Mouse (Mus musculus): ENCODE results near the gene 5730596B20Rik.

The 5730596B20Rik gene

GRCm38 (mm10) chr6:52200073-52200750 is 22.9 kb downstream of the 5730596B20Rik start:
- no peak for DNase-seq (ENCODE audit: low spot score)

GRCm38 (mm10) chr6:52200751-52201250 is 23.5 kb downstream of the 5730596B20Rik start:
- no peak for DNase-seq (ENCODE audit: low spot score)

- DNase-seq (ENCODE audit: low spot score): no peak
These were observed 24.0 kb downstream of the 5730596B20Rik start for GRCm38 (mm10) chr6:52201269-52201668.

GRCm38 (mm10) chr6:52202362-52203120 is 25.2 kb downstream of the 5730596B20Rik start:
- DNase-seq (ENCODE audit: low spot score): no peak

- no peak for DNase-seq (ENCODE audit: low spot score)
These were observed 25.7 kb downstream of the 5730596B20Rik start for GRCm38 (mm10) chr6:52203121-52203370.

- no peak for DNase-seq (ENCODE audit: low spot score)
These were observed 26.2 kb downstream of the 5730596B20Rik start for GRCm38 (mm10) chr6:52203371-52204049.

GRCm38 (mm10) chr6:52204050-52204752 is 26.9 kb downstream of the 5730596B20Rik start, which contains the start of gene Hoxa5:
TSS of gene Hoxa5 (minus strand) at chr6:52204587.
- DNase-seq (ENCODE audit: low spot score): peak; percentile 81

GRCm38 (mm10) chr6:52205221-52205620 is 27.9 kb downstream of the 5730596B20Rik start:
- DNase-seq (ENCODE audit: low spot score): no peak

GRCm38 (mm10) chr6:52205638-52206621 is 28.6 kb downstream of the 5730596B20Rik start:
- no peak for DNase-seq (ENCODE audit: low spot score)

- DNase-seq (ENCODE audit: low spot score): no peak
These were observed 29.8 kb downstream of the 5730596B20Rik start for GRCm38 (mm10) chr6:52206882-52207683.

- DNase-seq (ENCODE audit: low spot score): no peak
These were observed 30.3 kb downstream of the 5730596B20Rik start for GRCm38 (mm10) chr6:52207684-52207976.

GRCm38 (mm10) chr6:52208072-52208867 is 31.0 kb downstream of the 5730596B20Rik start, which contains the start of gene Hoxa6:
TSS of gene Hoxa6 (minus strand) at chr6:52208722.
- DNase-seq (ENCODE audit: low spot score): no peak

GRCm38 (mm10) chr6:52208868-52209684 is 31.8 kb downstream of the 5730596B20Rik start:
- no peak for DNase-seq (ENCODE audit: low spot score)

- DNase-seq (ENCODE audit: low spot score): no peak
These were observed 32.4 kb downstream of the 5730596B20Rik start for GRCm38 (mm10) chr6:52209685-52210046.

GRCm38 (mm10) chr6:52211170-52211935 is 34.1 kb downstream of the 5730596B20Rik start:
- DNase-seq (ENCODE audit: low spot score): no peak

GRCm38 (mm10) chr6:52211961-52212360 is 34.7 kb downstream of the 5730596B20Rik start:
- DNase-seq (ENCODE audit: low spot score): no peak

- no peak for DNase-seq (ENCODE audit: low spot score)
These were observed 35.3 kb downstream of the 5730596B20Rik start for GRCm38 (mm10) chr6:52212556-52213118.
